Mouse (Mus musculus) stomach, postnatal 0 days (tissue): ENCODE data around the gene Ass1. TPM values are rescaled to one million over a fixed set of nuclear protein-coding genes. Genes with fewer than 3 reads are reported as not detected.

Experiments
- ATAC-seq: fragments of 200-750 bp; cut with Nextera tagmentation; 2 replicates; pipeline ENCODE4 v1.8.0; 2017; ENCODE audit not compliant: low FRiP score, low TSS enrichment
- DNase-seq: peaks from one replicate; pipeline ENCODE4 v3.0.0-alpha.2; 2016; ENCODE audit warnings: low spot score
- H3K27ac ChIP-seq: fragments of 300-500 bp; sonication (generic); replicated peaks from 2 replicates; pipeline ENCODE4 v1.5.1; 2014; ENCODE audit warnings: mild to moderate bottlenecking, control low read depth
- H3K27me3 ChIP-seq: fragments of 300-500 bp; sonication (generic); 2 replicates; pipeline ENCODE4 v1.6.1; 2014; ENCODE audit warnings: low read length; ENCODE audit not compliant: control insufficient read depth, insufficient read depth
- H3K36me3 ChIP-seq: fragments of 300-500 bp; sonication (generic); 2 replicates; pipeline ENCODE4 v1.6.1; 2014; ENCODE audit warnings: low read length, mixed read lengths; ENCODE audit not compliant: control insufficient read depth, insufficient read depth
- H3K4me1 ChIP-seq: fragments of 300-500 bp; sonication (generic); replicated peaks from 2 replicates; pipeline ENCODE4 v1.6.1; 2014; ENCODE audit warnings: antibody characterized with exemption; ENCODE audit not compliant: control insufficient read depth, insufficient read depth
- H3K4me2 ChIP-seq: fragments of 300-500 bp; sonication (generic); replicated peaks from 2 replicates; pipeline ENCODE4 v1.6.1; 2014; ENCODE audit warnings: low read depth, mild to moderate bottlenecking, control low read depth, moderate library complexity
- H3K4me3 ChIP-seq: fragments of 300-500 bp; sonication (generic); 2 replicates; pipeline ENCODE4 v1.5.1; 2014; ENCODE audit warnings: low read depth, low read length, control low read depth
- H3K9ac ChIP-seq: fragments of 300-500 bp; sonication (generic); 2 replicates; pipeline ENCODE4 v1.6.1; 2014; ENCODE audit warnings: mild to moderate bottlenecking, low read length, control low read depth, mixed read lengths
- H3K9me3 ChIP-seq: fragments of 300-500 bp; sonication (generic); 2 replicates; pipeline ENCODE4 v1.6.1; 2016; ENCODE audit warnings: low read length; ENCODE audit not compliant: control insufficient read depth
- CTCF ChIP-seq: IDR thresholded peaks from 2 replicates; pipeline ENCODE4 v1.5.1; 2016; ENCODE audit warnings: antibody characterized with exemption, low read depth, mild to moderate bottlenecking, moderate library complexity
- EP300 ChIP-seq: optimal IDR thresholded peaks from 2 replicates; pipeline ENCODE3; 2016; ENCODE audit warnings: antibody characterized with exemption
- WGBS: fragments of 180-500 bp; shearing (Covaris S2); extraction: QIAGEN DNeasy Blood & Tissue Kit; methylation state at CpG from one replicate; pipeline ENCODE4 v1.1.7; 2014; 5-methylcytosine and 5-hydroxymethylcytosine counted together
- polyA plus RNA-seq: library from polyadenylated mRNA; unstranded; fragments of >200 nt; fragmentation: Nextera tagmentation; extraction: Ambion mirVana; gene quantifications from 2 replicates; pipeline ENCODE4 v1.2.1, GENCODE M21; 2015

Gene Ass1
- polyA plus RNA-seq, 1 experiment from 2014 or later, result 34.3 TPM

GRCm38 (mm10) chr2:31495046-31495476, 25.1 kb downstream of the Ass1 start:
- Histone ChIP-seq H3K4me1 (no peaks in the 10 kb centered on the region), H3K36me3 (no peaks in the 10 kb centered on the region; the same call in 1 of the 2 replicates), H3K27ac (no peak overlapping the region), H3K4me2 (no peak overlapping the region), H3K27me3 (no peaks in the 10 kb centered on the region), H3K9me3 (no peaks in the 10 kb centered on the region), H3K9ac (no peak overlapping the region), H3K4me3 (no peak overlapping the region)
- ATAC-seq, result no peak
- no peak for DNase-seq
- no peak for TF ChIP-seq EP300
- no peak for TF ChIP-seq CTCF
- 72% methylated on average over 13 of the region's 13 CpGs for WGBS

GRCm38 (mm10) chr2:31496141-31496540, 26.1 kb downstream of the Ass1 start:
- no peaks in the 10 kb centered on the region; the same call in 1 of the 2 replicates for H3K36me3 ChIP-seq
- H3K9ac ChIP-seq, result no peak overlapping the region
- no peak for ATAC-seq
- TF ChIP-seq EP300, result no peak
- no peak for TF ChIP-seq CTCF
- H3K4me2 ChIP-seq, result no peak overlapping the region
- H3K27ac ChIP-seq, result no peak overlapping the region
- H3K9me3 ChIP-seq, result no peaks in the 10 kb centered on the region
- H3K27me3 ChIP-seq, result no peaks in the 10 kb centered on the region
- whole genome bisulfite sequencing, result 20% methylated on average over 1 of the region's 1 CpGs
- H3K4me3 ChIP-seq, result no peak overlapping the region
- DNase-seq, result no peak
- no peaks in the 10 kb centered on the region for H3K4me1 ChIP-seq

GRCm38 (mm10) chr2:31497113-31497512, 27.1 kb downstream of the Ass1 start:
- DNase-seq, result no peak
- Histone ChIP-seq H3K36me3 (no peaks in the 10 kb centered on the region; the same call in 1 of the 2 replicates), H3K9ac (no peak overlapping the region), H3K4me1 (no peaks in the 10 kb centered on the region), H3K9me3 (no peaks in the 10 kb centered on the region), H3K27me3 (no peaks in the 10 kb centered on the region), H3K27ac (no peak overlapping the region), H3K4me3 (no peak overlapping the region), H3K4me2 (no peak overlapping the region)
- no peak for TF ChIP-seq CTCF
- TF ChIP-seq EP300, result no peak
- 60% methylated on average over 7 of the region's 7 CpGs for WGBS
- ATAC-seq, result no peak

GRCm38 (mm10) chr2:31497635-31498034, 27.6 kb downstream of the Ass1 start:
- no peak overlapping the region for H3K27ac ChIP-seq
- H3K4me1 ChIP-seq, result no peaks in the 10 kb centered on the region
- no peak overlapping the region for H3K4me3 ChIP-seq
- DNase-seq, result no peak
- ATAC-seq, result no peak
- 73% methylated on average over 19 of the region's 19 CpGs for WGBS
- no peak overlapping the region for H3K4me2 ChIP-seq
- H3K36me3 ChIP-seq, result no peaks in the 10 kb centered on the region; the same call in 1 of the 2 replicates
- TF ChIP-seq CTCF, result no peak
- no peak for TF ChIP-seq EP300
- H3K9ac ChIP-seq, result no peak overlapping the region
- H3K9me3 ChIP-seq, result no peaks in the 10 kb centered on the region
- H3K27me3 ChIP-seq, result no peaks in the 10 kb centered on the region

DNA sequence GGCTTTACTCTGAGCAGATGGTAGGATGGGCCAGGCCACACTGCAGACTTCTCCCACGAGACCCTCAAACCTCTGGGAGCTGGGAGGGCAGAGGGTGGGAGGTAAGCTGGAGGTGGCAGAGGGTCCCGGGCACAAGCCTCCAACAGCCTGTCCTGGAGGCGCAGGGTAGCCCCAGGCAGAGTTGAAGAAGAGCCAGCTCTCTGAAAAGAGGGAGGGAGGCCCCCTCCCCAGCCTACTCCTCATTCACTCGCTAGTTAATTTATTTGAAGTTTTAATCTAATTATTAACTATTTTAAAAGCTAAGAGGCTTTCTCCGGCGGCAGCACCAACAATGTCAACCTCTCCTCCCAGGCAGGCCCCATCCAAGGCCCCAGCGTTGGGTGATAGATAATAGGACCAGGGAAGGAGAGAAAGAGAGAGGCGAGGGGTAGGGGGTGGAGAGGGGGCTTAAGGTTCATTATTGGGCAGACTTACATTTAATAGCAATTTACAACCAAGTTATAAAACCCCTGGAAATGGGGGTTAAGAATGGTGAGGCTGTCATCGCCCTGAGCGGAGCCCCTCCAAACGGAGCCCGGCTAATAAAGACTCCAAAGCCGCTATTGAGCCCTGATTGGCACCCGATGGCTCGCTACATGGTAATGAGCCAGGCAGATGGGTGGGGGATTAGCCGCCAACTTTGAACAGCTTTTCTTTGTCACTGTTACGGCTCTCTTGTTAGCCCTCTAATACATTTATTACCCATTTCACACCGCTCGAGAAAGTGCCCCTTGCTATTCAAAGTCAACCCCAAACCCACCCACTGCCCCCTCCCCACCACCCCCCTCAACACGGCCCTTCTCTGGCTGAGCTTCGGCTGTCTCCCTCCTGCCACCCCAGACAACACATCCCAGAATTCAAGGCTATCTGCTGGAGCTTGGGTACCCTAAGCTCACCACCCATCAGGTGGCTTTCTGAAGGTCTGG, 29.6 kb downstream of the Ass1 start:
- H3K4me2 ChIP-seq, result no peak overlapping the region
- WGBS, result 61% methylated on average over 21 of the region's 21 CpGs
- TF ChIP-seq EP300 (no peak), CTCF (no peak)
- H3K27ac ChIP-seq, result no peak overlapping the region
- no peak overlapping the region for H3K9ac ChIP-seq
- H3K4me1 ChIP-seq, result no peaks in the 10 kb centered on the region
- H3K9me3 ChIP-seq, result no peaks in the 10 kb centered on the region
- no peaks in the 10 kb centered on the region; the same call in 1 of the 2 replicates for H3K36me3 ChIP-seq
- DNase-seq (no peak), ATAC-seq (no peak)
- no peaks in the 10 kb centered on the region for H3K27me3 ChIP-seq
- no peak overlapping the region for H3K4me3 ChIP-seq
